Mouse (Mus musculus): ENCODE measurements around the gene Spats2.

DNA sequence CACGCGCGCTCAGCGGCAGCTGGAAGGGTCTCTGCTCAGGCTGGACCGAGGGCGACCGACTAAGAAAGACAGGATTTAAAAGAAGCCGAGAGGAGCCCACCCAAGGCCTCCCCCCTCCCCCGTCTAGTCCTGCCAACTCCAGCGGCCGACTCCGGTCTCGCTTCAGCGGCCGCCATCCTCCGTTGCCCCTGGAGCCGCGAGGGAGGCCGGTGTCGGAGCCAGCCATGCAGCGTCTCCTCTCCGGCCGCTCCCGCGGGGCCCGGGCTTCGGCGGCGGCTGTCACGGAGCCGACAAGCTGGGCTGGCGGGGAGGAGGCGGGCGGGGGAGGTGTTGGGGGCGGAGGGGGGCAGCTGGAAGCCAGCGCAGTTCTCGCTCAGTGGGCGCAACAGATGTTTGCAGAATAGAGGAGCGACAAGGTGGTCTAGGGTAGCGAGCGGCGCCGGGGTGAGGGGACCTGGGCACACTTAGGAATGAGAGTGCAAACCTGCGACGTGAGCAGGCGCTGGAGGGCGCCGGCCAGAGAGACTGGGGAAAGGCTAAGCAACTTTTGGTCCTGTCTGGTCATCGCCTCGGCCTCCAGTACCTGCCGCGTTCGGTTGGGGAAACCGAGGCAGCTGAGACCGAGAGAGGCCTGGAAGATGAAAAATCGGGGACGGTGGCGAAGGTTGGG is 28.8 kb upstream of the Spats2 start:
- TF ChIP-seq POLR2A (IDR thresholded peaks at IDR 0.05; ENCODE audit: insufficient read length, low read depth) (no peak), TCF12 (IDR thresholded peaks at IDR 0.05; ENCODE audit: insufficient read depth, poor library complexity, severe bottlenecking) (no peak), USF1 (IDR thresholded peaks at IDR 0.05; ENCODE audit: low read depth) (no peak), MYOD1 (IDR thresholded peaks at IDR 0.05; ENCODE audit: control insufficient read depth in 1 of 3, insufficient read length in 2 of 3, low read depth in 2 of 3) (peak in 1 of 3 experiments; percentile 24), CEBPB (IDR thresholded peaks at IDR 0.05; ENCODE audit: insufficient read depth, poor library complexity, severe bottlenecking) (no peak), MAX (IDR thresholded peaks at IDR 0.05; ENCODE audit: low read depth) (no peak), MYOG (IDR thresholded peaks at IDR 0.05; ENCODE audit: control insufficient read depth in 1 of 3, insufficient read depth in 1 of 3, insufficient read length in 2 of 3, low read depth in 2 of 3) (no peak), E2F4 (IDR thresholded peaks at IDR 0.05; ENCODE audit: insufficient read depth) (no peak), POLR2AphosphoS2 (IDR thresholded peaks at IDR 0.05; ENCODE audit: insufficient read length, low read depth) (no peak)
